Mouse (Mus musculus) limb, embryonic 15.5 days (tissue): ENCODE data around the gene Runx1. TPM values are rescaled to one million over a fixed set of nuclear protein-coding genes. Genes with fewer than 3 reads are reported as not detected.

ENCODE experiments used
- ATAC-seq: fragments of 200-750 bp; cut with Nextera tagmentation; 2 replicates; pipeline ENCODE4 v1.8.0; 2017; ENCODE audit warnings: low read depth, moderate TSS enrichment; ENCODE audit not compliant: insufficient number of reproducible peaks, low FRiP score, low TSS enrichment
- H3K27ac ChIP-seq: fragments of 300-500 bp; sonication (generic); 2 replicates; pipeline ENCODE4 v1.5.1; 2015; ENCODE audit warnings: moderate library complexity, mild to moderate bottlenecking, inconsistent platforms
- H3K27me3 ChIP-seq: fragments of 300-500 bp; sonication (generic); 2 replicates; pipeline ENCODE4 v1.6.1; 2015; ENCODE audit warnings: inconsistent platforms
- H3K36me3 ChIP-seq: fragments of 300-500 bp; sonication (generic); 2 replicates; pipeline ENCODE4 v1.6.1; 2015; ENCODE audit warnings: inconsistent platforms
- H3K4me1 ChIP-seq: fragments of 300-500 bp; sonication (generic); 2 replicates; pipeline ENCODE4 v1.6.1; 2015; ENCODE audit warnings: inconsistent platforms
- H3K4me2 ChIP-seq: fragments of 300-500 bp; sonication (generic); 2 replicates; pipeline ENCODE4 v1.6.1; 2015; ENCODE audit warnings: mild to moderate bottlenecking, inconsistent platforms
- H3K4me3 ChIP-seq: fragments of 300-500 bp; sonication (generic); 2 replicates; pipeline ENCODE4 v1.5.1; 2015; ENCODE audit warnings: mild to moderate bottlenecking, inconsistent platforms
- H3K9ac ChIP-seq: fragments of 300-500 bp; sonication (generic); 2 replicates; pipeline ENCODE4 v1.6.1; 2015; ENCODE audit warnings: inconsistent platforms
- H3K9me3 ChIP-seq: fragments of 300-500 bp; sonication (generic); 2 replicates; pipeline ENCODE4 v1.6.1; 2016; ENCODE audit warnings: inconsistent platforms
- WGBS: fragments of 180-500 bp; shearing (Covaris S2); methylation state at CpG from one replicate; pipeline ENCODE4 v1.1.7; 2015; 5-methylcytosine and 5-hydroxymethylcytosine counted together
- polyA plus RNA-seq: library from polyadenylated mRNA; unstranded; fragments of >200 nt; fragmentation: Nextera tagmentation; extraction: Ambion mirVana; gene quantifications from 2 replicates; pipeline ENCODE4 v1.2.1, GENCODE M21; 2015

Gene Runx1
- polyA plus RNA-seq, 1 experiment from 2014 or later, result 5.9 TPM

- no peak overlapping the region for H3K4me2 ChIP-seq
- H3K4me1 ChIP-seq, result peaks cover 21% of the 10 kb centered on the region
- H3K9ac ChIP-seq, result no peak overlapping the region
- H3K36me3 ChIP-seq, result no peaks in the 10 kb centered on the region
- ATAC-seq, result no peak
- WGBS, result 34% methylated on average over 7 of the region's 7 CpGs
- H3K4me3 ChIP-seq, result no peak overlapping the region
- H3K27me3 ChIP-seq, result peaks cover 10% of the 10 kb centered on the region; the same call in 1 of the 2 replicates
- 0 out of 2 replicates have a peak overlapping the region, but pooled peaks have one; percentile 43 for H3K27ac ChIP-seq
- H3K9me3 ChIP-seq, result no peaks in the 10 kb centered on the region
These were observed 120.1 kb downstream of the Runx1 start for GRCm38 (mm10) chr16:92705564-92706458.

GRCm38 (mm10) chr16:92703850-92704249, 122.1 kb downstream of the Runx1 start:
- no peak for ATAC-seq
- Histone ChIP-seq H3K27ac (no peak overlapping the region), H3K9ac (no peak overlapping the region), H3K9me3 (no peaks in the 10 kb centered on the region), H3K4me1 (peaks cover 29% of the 10 kb centered on the region), H3K4me2 (no peak overlapping the region), H3K4me3 (no peak overlapping the region), H3K27me3 (peaks cover 29% of the 10 kb centered on the region), H3K36me3 (no peaks in the 10 kb centered on the region)
- 91% methylated on average over 2 of the region's 2 CpGs for WGBS

GRCm38 (mm10) chr16:92699531-92700397, 126.2 kb downstream of the Runx1 start:
- WGBS, result 6% methylated on average over 27 of the region's 27 CpGs
- H3K36me3 ChIP-seq, result no peaks in the 10 kb centered on the region
- no peak overlapping the region for H3K9ac ChIP-seq
- no peak overlapping the region for H3K27ac ChIP-seq
- ATAC-seq, result no peak
- peak overlapping the region; percentile 17 for H3K4me3 ChIP-seq
- peaks cover 47% of the 10 kb centered on the region for H3K4me1 ChIP-seq
- H3K4me2 ChIP-seq, result peak overlapping the region; percentile 99
- peaks cover 44% of the 10 kb centered on the region for H3K27me3 ChIP-seq
- no peaks in the 10 kb centered on the region for H3K9me3 ChIP-seq

GRCm38 (mm10) chr16:92698612-92698998, 127.3 kb downstream of the Runx1 start:
- peaks cover 50% of the 10 kb centered on the region for H3K4me1 ChIP-seq

GRCm38 (mm10) chr16:92697737-92698611, 128.0 kb downstream of the Runx1 start:
- Histone ChIP-seq H3K4me2 (peak overlapping the region; percentile 99), H3K27ac (peak overlapping the region; percentile 87), H3K36me3 (no peaks in the 10 kb centered on the region), H3K9ac (peak overlapping the region; percentile 60), H3K9me3 (no peaks in the 10 kb centered on the region), H3K4me3 (peak overlapping the region; percentile 61), H3K27me3 (peaks cover 51% of the 10 kb centered on the region), H3K4me1 (peaks cover 50% of the 10 kb centered on the region)
- whole genome bisulfite sequencing, result under 1% methylated on average over 48 of the region's 48 CpGs
- ATAC-seq, result peak; percentile 41; the same call in 1 of the 2 replicates

More at GRCm38 (mm10) chr16:92698612-92698998, 127.3 kb downstream of the Runx1 start:
- ATAC-seq, result peak; percentile 79
- H3K4me3 ChIP-seq, result peak overlapping the region; percentile 61
- WGBS, result 0% methylated on average over 26 of the region's 26 CpGs
- peak overlapping the region; percentile 99 for H3K4me2 ChIP-seq
- peak overlapping the region; percentile 60 for H3K9ac ChIP-seq
- H3K27ac ChIP-seq, result peak overlapping the region; percentile 87
- H3K9me3 ChIP-seq, result no peaks in the 10 kb centered on the region
- peaks cover 47% of the 10 kb centered on the region for H3K27me3 ChIP-seq
- no peaks in the 10 kb centered on the region for H3K36me3 ChIP-seq

GRCm38 (mm10) chr16:92697227-92697736, 128.7 kb downstream of the Runx1 start:
- no peaks in the 10 kb centered on the region for H3K36me3 ChIP-seq
- peak overlapping the region; percentile 61 for H3K4me3 ChIP-seq
- ATAC-seq, result peak; percentile 87
- no peaks in the 10 kb centered on the region for H3K9me3 ChIP-seq
- peak overlapping the region; percentile 60 for H3K9ac ChIP-seq
- under 1% methylated on average over 53 of the region's 53 CpGs for WGBS
- H3K27me3 ChIP-seq, result peaks cover 53% of the 10 kb centered on the region
- peak overlapping the region; percentile 87 for H3K27ac ChIP-seq
- H3K4me1 ChIP-seq, result peaks cover 50% of the 10 kb centered on the region
- H3K4me2 ChIP-seq, result peak overlapping the region; percentile 99

- Histone ChIP-seq H3K9ac (peak overlapping the region; percentile 23; the same call in 1 of the 2 replicates), H3K36me3 (no peaks in the 10 kb centered on the region), H3K4me1 (peaks cover 50% of the 10 kb centered on the region), H3K9me3 (no peaks in the 10 kb centered on the region), H3K4me3 (peak overlapping the region; percentile 61), H3K4me2 (peak overlapping the region; percentile 99), H3K27me3 (peaks cover 56% of the 10 kb centered on the region), H3K27ac (no peak overlapping the region; the same call in 1 of the 2 replicates)
- WGBS, result under 1% methylated on average over 24 of the region's 24 CpGs
- no peak for ATAC-seq
These were observed 129.4 kb downstream of the Runx1 start for GRCm38 (mm10) chr16:92696411-92697015.

GRCm38 (mm10) chr16:92695981-92696380, 130.0 kb downstream of the Runx1 start:
- Histone ChIP-seq H3K4me3 (peak overlapping the region; percentile 61), H3K27ac (no peak overlapping the region), H3K36me3 (no peaks in the 10 kb centered on the region), H3K4me2 (peak overlapping the region; percentile 65), H3K27me3 (peaks cover 58% of the 10 kb centered on the region), H3K9ac (peak overlapping the region; percentile 33; the same call in 1 of the 2 replicates), H3K9me3 (no peaks in the 10 kb centered on the region), H3K4me1 (peaks cover 50% of the 10 kb centered on the region)
- no peak for ATAC-seq
- WGBS, result 7% methylated on average over 12 of the region's 12 CpGs

GRCm38 (mm10) chr16:92695200-92695921, 130.6 kb downstream of the Runx1 start:
- Histone ChIP-seq H3K9me3 (no peaks in the 10 kb centered on the region), H3K9ac (peak overlapping the region; percentile 33), H3K4me3 (peak overlapping the region; percentile 61), H3K27me3 (peaks cover 52% of the 10 kb centered on the region), H3K27ac (no peak overlapping the region), H3K4me2 (peak overlapping the region; percentile 65), H3K4me1 (peaks cover 50% of the 10 kb centered on the region), H3K36me3 (no peaks in the 10 kb centered on the region)
- under 1% methylated on average over 43 of the region's 43 CpGs for WGBS
- ATAC-seq, result no peak

GRCm38 (mm10) chr16:92694496-92695106, 131.3 kb downstream of the Runx1 start:
- Histone ChIP-seq H3K27me3 (peaks cover 44% of the 10 kb centered on the region), H3K27ac (no peak overlapping the region), H3K36me3 (no peaks in the 10 kb centered on the region), H3K4me2 (peak overlapping the region; percentile 65), H3K9ac (no peak overlapping the region), H3K4me3 (peak overlapping the region; percentile 61), H3K9me3 (no peaks in the 10 kb centered on the region), H3K4me1 (peaks cover 44% of the 10 kb centered on the region)
- 6% methylated on average over 19 of the region's 19 CpGs for WGBS
- no peak for ATAC-seq
